Mouse (Mus musculus) forebrain, embryonic 11.5 days (tissue): ENCODE measurements around the gene Sprr2k. TPM values are rescaled to one million over a fixed set of nuclear protein-coding genes. Genes with fewer than 3 reads are reported as not detected.
"Not testable (repeated sequence)": the region's sequence is repeated elsewhere in the genome, so short reads cannot be mapped to it uniquely, and the experiment has no call there.

Experiments used
- ATAC-seq: fragments of 200-750 bp; cut with Nextera tagmentation; replicated peaks from 2 replicates; pipeline ENCODE4 v1.8.0; 2017; ENCODE audit warnings: moderate TSS enrichment; ENCODE audit not compliant: low FRiP score
- DNase-seq: peaks from one replicate; pipeline ENCODE4 v3.0.0-alpha.2; 2017; ENCODE audit warnings: low spot score
- H3K27ac ChIP-seq: fragments of 300-500 bp; sonication (generic); 2 replicates; pipeline ENCODE4 v1.5.1; 2014; ENCODE audit warnings: low read depth, low read length
- H3K27me3 ChIP-seq: fragments of 300-500 bp; sonication (generic); 2 replicates; pipeline ENCODE4 v1.6.1; 2014; ENCODE audit warnings: mild to moderate bottlenecking, low read length, mixed read lengths; ENCODE audit not compliant: control insufficient read depth, insufficient read depth
- H3K36me3 ChIP-seq: fragments of 300-500 bp; sonication (generic); 2 replicates; pipeline ENCODE4 v1.6.1; 2014; ENCODE audit warnings: mild to moderate bottlenecking, low read length, moderate library complexity, mixed read lengths; ENCODE audit not compliant: control insufficient read depth, insufficient read depth
- H3K4me1 ChIP-seq: fragments of 300-500 bp; sonication (generic); replicated peaks from 2 replicates; pipeline ENCODE4 v1.6.1; 2014; ENCODE audit warnings: low read length, mixed read lengths; ENCODE audit not compliant: control insufficient read depth, insufficient read depth
- H3K4me2 ChIP-seq: fragments of 300-500 bp; sonication (generic); 2 replicates; pipeline ENCODE4 v1.6.1; 2014; ENCODE audit warnings: low read depth, mild to moderate bottlenecking, low read length, moderate library complexity, mixed read lengths; ENCODE audit not compliant: severe bottlenecking
- H3K4me3 ChIP-seq: fragments of 300-500 bp; sonication (generic); 2 replicates; pipeline ENCODE4 v1.5.1; 2014; ENCODE audit warnings: low read depth, low read length
- H3K9ac ChIP-seq: fragments of 300-500 bp; sonication (generic); 2 replicates; pipeline ENCODE4 v1.6.1; 2014; ENCODE audit warnings: low read length
- H3K9me3 ChIP-seq: fragments of 300-500 bp; sonication (generic); 2 replicates; pipeline ENCODE4 v1.6.1; 2016; ENCODE audit warnings: low read length, mixed read lengths; ENCODE audit not compliant: control insufficient read depth
- WGBS: fragments of 180-500 bp; shearing (Covaris S2); extraction: QIAGEN DNeasy Blood & Tissue Kit; methylation state at CpG from one replicate; pipeline ENCODE4 v1.1.7; 2014; 5-methylcytosine and 5-hydroxymethylcytosine counted together
- polyA plus RNA-seq: library from polyadenylated mRNA; unstranded; fragments of >200 nt; fragmentation: Nextera tagmentation; extraction: Ambion mirVana; gene quantifications from 2 replicates; pipeline ENCODE4 v1.2.1, GENCODE M21; 2014

Sprr2k gene
- polyA plus RNA-seq, 1 experiment from 2014 or later: not detected

GRCm38 (mm10) chr3:92458620-92459019, 26.2 kb downstream of the Sprr2k start, which contains the start of gene Sprr3:
Sprr3 (minus strand) TSS chr3:92458720.
- Histone ChIP-seq H3K27ac (no peak within 1 kb of the TSS), H3K27me3 (no peaks in the 10 kb centered on the region), H3K4me1 (no peaks in the 10 kb centered on the region), H3K9ac (no peak within 1 kb of the TSS), H3K4me2 (no peak within 1 kb of the TSS), H3K9me3 (no peaks in the 10 kb centered on the region), H3K36me3 (no peaks in the 10 kb centered on the region), H3K4me3 (no peak within 1 kb of the TSS)
- 67% methylated on average over 2 of the region's 2 CpGs for WGBS
- ATAC-seq: no peak
- no peak for DNase-seq

DNA sequence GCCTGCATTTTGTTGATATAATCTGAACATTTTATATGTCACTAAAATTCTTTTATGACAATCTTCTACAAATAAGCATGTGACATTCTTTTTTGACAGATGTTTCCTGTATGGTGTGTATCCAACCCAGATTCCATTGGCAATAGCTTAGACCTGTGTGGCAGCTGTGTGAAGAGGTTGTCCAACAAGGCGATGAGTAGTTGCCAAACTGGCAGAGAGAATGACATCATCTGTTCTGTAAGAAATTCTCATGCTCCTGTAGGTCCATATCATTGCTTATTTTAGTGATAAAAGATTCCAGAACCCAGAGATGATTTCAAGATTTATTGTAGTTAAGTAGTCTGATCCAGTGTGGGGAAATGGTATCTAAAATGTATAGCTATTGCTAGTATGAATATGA, 34.2 kb downstream of the Sprr2k start:
- Histone ChIP-seq H3K27me3 (no peaks in the 10 kb centered on the region), H3K36me3 (no peaks in the 10 kb centered on the region), H3K9ac (no peak overlapping the region), H3K4me2 (no peak overlapping the region), H3K4me3 (no peak overlapping the region), H3K9me3 (no peaks in the 10 kb centered on the region), H3K27ac (no peak overlapping the region), H3K4me1 (no peaks in the 10 kb centered on the region)
- WGBS: 91% methylated on average over 1 of the region's 1 CpGs
- DNase-seq (no peak), ATAC-seq (no peak)

DNA sequence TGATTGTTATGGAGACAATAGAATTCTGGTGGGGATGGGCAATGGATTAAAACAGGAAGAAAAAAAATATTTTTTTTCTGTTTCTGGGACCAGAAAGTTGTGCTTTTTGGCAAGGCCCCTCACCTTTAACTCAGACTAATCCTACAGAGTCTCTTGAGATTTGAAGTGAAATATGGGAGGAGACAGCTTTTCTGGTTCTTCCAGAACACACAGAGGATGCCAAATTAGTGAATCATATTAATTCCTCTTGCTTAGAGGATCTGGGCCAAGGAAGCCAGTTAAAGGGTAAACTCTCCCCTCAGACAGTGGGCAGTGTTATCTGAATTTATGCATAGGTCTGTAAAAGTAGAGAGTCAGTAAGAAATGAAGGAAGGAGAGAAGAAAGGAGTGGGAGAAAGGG, 35.0 kb downstream of the Sprr2k start:
- Histone ChIP-seq H3K4me2 (no peak overlapping the region), H3K27me3 (no peaks in the 10 kb centered on the region), H3K9ac (no peak overlapping the region), H3K9me3 (no peaks in the 10 kb centered on the region), H3K36me3 (no peaks in the 10 kb centered on the region), H3K27ac (no peak overlapping the region), H3K4me3 (no peak overlapping the region), H3K4me1 (no peaks in the 10 kb centered on the region)
- no peak for ATAC-seq
- DNase-seq: no peak

GRCm38 (mm10) chr3:92470111-92470510, 37.7 kb downstream of the Sprr2k start:
- ATAC-seq (no peak), DNase-seq (no peak)
- WGBS: 92% methylated on average over 2 of the region's 2 CpGs
- H3K9ac ChIP-seq: no peak overlapping the region
- no peak overlapping the region for H3K27ac ChIP-seq
- H3K4me1 ChIP-seq: no peaks in the 10 kb centered on the region
- H3K4me2 ChIP-seq: no peak overlapping the region
- no peaks in the 10 kb centered on the region for H3K36me3 ChIP-seq
- no peaks in the 10 kb centered on the region for H3K27me3 ChIP-seq
- no peak overlapping the region for H3K4me3 ChIP-seq
- H3K9me3 ChIP-seq: no peaks in the 10 kb centered on the region

- H3K36me3 ChIP-seq, ATAC-seq, H3K27ac ChIP-seq, H3K9ac ChIP-seq, H3K9me3 ChIP-seq, DNase-seq, H3K4me2 ChIP-seq, H3K4me3 ChIP-seq, H3K27me3 ChIP-seq, H3K4me1 ChIP-seq: not testable (repeated sequence)
Observed at GRCm38 (mm10) chr3:92481249-92481648, 48.9 kb downstream of the Sprr2k start.

Other genes with a start within 250 kb of the Sprr2k start
- gene Sprr2a1, start 216.8 kb upstream of the Sprr2k start, polyA plus RNA-seq: not detected in 2 replicates
- gene Sprr2a2, start 216.7 kb upstream of the Sprr2k start, polyA plus RNA-seq: not detected in 2 replicates
- gene Sprr2a3, start 147.2 kb upstream of the Sprr2k start, polyA plus RNA-seq: not detected in 2 replicates
- gene Sprr2b, start 116.0 kb upstream of the Sprr2k start, polyA plus RNA-seq: not detected in 2 replicates
- gene Sprr2d, start 93.4 kb upstream of the Sprr2k start, polyA plus RNA-seq: not detected in 2 replicates
- gene Sprr2e, start 80.4 kb upstream of the Sprr2k start, polyA plus RNA-seq: not detected in 2 replicates
- not detected in 2 replicates for gene Sprr2f, start 67.4 kb upstream of the Sprr2k start, polyA plus RNA-seq
- not detected in 2 replicates for gene Sprr2h, start 46.9 kb upstream of the Sprr2k start, polyA plus RNA-seq
- gene Sprr2i, start 24.6 kb upstream of the Sprr2k start, polyA plus RNA-seq: not detected in 2 replicates
- not detected in 2 replicates for gene Sprr2j-ps, start 14.5 kb upstream of the Sprr2k start, polyA plus RNA-seq
- 5.4 and 7.4 TPM in 2 replicates for gene Gm9774, start 3.2 kb upstream of the Sprr2k start, polyA plus RNA-seq
- gene Sprr1b, start 6.2 kb downstream of the Sprr2k start, polyA plus RNA-seq: not detected in 2 replicates
- not detected in 2 replicates for gene Sprr3, start 26.1 kb downstream of the Sprr2k start, polyA plus RNA-seq
- gene Sprr1a, start 53.3 kb downstream of the Sprr2k start, polyA plus RNA-seq: not detected in 2 replicates
- not detected in 2 replicates for gene Sprr4, start 67.9 kb downstream of the Sprr2k start, polyA plus RNA-seq
- not detected in 2 replicates for gene 2310046K23Rik, start 101.9 kb downstream of the Sprr2k start, polyA plus RNA-seq
- gene Ivl, start 141.2 kb downstream of the Sprr2k start, polyA plus RNA-seq: not detected in 2 replicates
- not detected in 2 replicates for gene Smcp, start 156.4 kb downstream of the Sprr2k start, polyA plus RNA-seq
- not detected in 2 replicates for gene 2210017I01Rik, start 174.9 kb downstream of the Sprr2k start, polyA plus RNA-seq
- not detected in 2 replicates for gene Lce6a, start 189.1 kb downstream of the Sprr2k start, polyA plus RNA-seq
- gene Lce1a1, start 215.7 kb downstream of the Sprr2k start, polyA plus RNA-seq: not detected in 2 replicates
- not detected in 2 replicates for gene Lce1b, start 224.3 kb downstream of the Sprr2k start, polyA plus RNA-seq
- gene Lce1a2, start 237.7 kb downstream of the Sprr2k start, polyA plus RNA-seq: not detected in 2 replicates
- not detected in 2 replicates for gene Lce1c, start 246.7 kb downstream of the Sprr2k start, polyA plus RNA-seq